Mouse (Mus musculus) erythroblast, embryonic 14.5 days (primary cell): ENCODE measurements around the gene Nle1. TPM values are rescaled to one million over a fixed set of nuclear protein-coding genes. Genes with fewer than 3 reads are reported as not detected.

ENCODE experiments used
- H3K27me3 ChIP-seq: 2 replicates; pipeline ENCODE4 v1.6.1; 2012; ENCODE audit warnings: inconsistent platforms; ENCODE audit not compliant: control insufficient read depth
- H3K36me3 ChIP-seq: 2 replicates; pipeline ENCODE4 v1.6.1; 2012; ENCODE audit warnings: mild to moderate bottlenecking, inconsistent platforms; ENCODE audit not compliant: control insufficient read depth
- H3K4me1 ChIP-seq: 2 replicates; pipeline ENCODE4 v1.6.1; 2012; ENCODE audit warnings: inconsistent platforms; ENCODE audit not compliant: control insufficient read depth
- H3K4me3 ChIP-seq: replicated peaks from 2 replicates; pipeline ENCODE3; 2012; ENCODE audit warnings: moderate library complexity, mild to moderate bottlenecking, inconsistent platforms
- H3K9me3 ChIP-seq: 2 replicates; pipeline ENCODE4 v1.6.1; 2012; ENCODE audit warnings: low read length, inconsistent platforms, mixed read lengths; ENCODE audit not compliant: control insufficient read depth
- GATA1 ChIP-seq: IDR thresholded peaks from 2 replicates; pipeline ENCODE4 v1.6.1; 2012; ENCODE audit warnings: low read length, inconsistent platforms, mixed read lengths
- TAL1 ChIP-seq: IDR thresholded peaks from 3 replicates; pipeline ENCODE4 v1.6.1; 2012; ENCODE audit warnings: low read length, inconsistent platforms, mixed read lengths
- polyA plus RNA-seq: library from polyadenylated mRNA; stranded (reverse); fragments of >175 nt; gene quantifications from 2 replicates; pipeline ENCODE4 v1.2.3, GENCODE M21; 2012

The Nle1 gene
- polyA plus RNA-seq, 1 experiment, result 1.0 TPM

GRCm38 (mm10) chr11:82852540-82852939, 55.7 kb downstream of the Nle1 start:
- H3K27me3 ChIP-seq, result no peaks in the 10 kb centered on the region

GRCm38 (mm10) chr11:82852115-82852514, 56.1 kb downstream of the Nle1 start:
- Histone ChIP-seq H3K4me1 (peaks cover 98% of the 10 kb centered on the region), H3K4me3 (peak overlapping the region; percentile 13), H3K36me3 (peaks cover 75% of the 10 kb centered on the region), H3K27me3 (no peaks in the 10 kb centered on the region), H3K9me3 (no peaks in the 10 kb centered on the region)
- TF ChIP-seq TAL1 (no peak), GATA1 (no peak)

More at GRCm38 (mm10) chr11:82852540-82852939, 55.7 kb downstream of the Nle1 start:
- Histone ChIP-seq H3K4me3 (no peak overlapping the region), H3K4me1 (peaks cover 98% of the 10 kb centered on the region), H3K9me3 (no peaks in the 10 kb centered on the region), H3K36me3 (peaks cover 76% of the 10 kb centered on the region)
- no peak for TF ChIP-seq GATA1
- no peak for TF ChIP-seq TAL1

Other genes with a start within 250 kb of the Nle1 start
- 0.03 and 0.07 TPM in 2 replicates for gene Cct6b, start 144.1 kb downstream of the Nle1 start, polyA plus RNA-seq
- gene Zfp830, start 144.1 kb downstream of the Nle1 start, polyA plus RNA-seq, result 1.7 and 2.0 TPM in 2 replicates
- 0.34 TPM in 2 replicates for gene Lig3, start 127.3 kb downstream of the Nle1 start, polyA plus RNA-seq
- gene Rffl, start 37.2 kb downstream of the Nle1 start, polyA plus RNA-seq, result 4.5 and 6.4 TPM in 2 replicates
- gene Rad51d, start 17.8 kb downstream of the Nle1 start, polyA plus RNA-seq, result 0.05 and 0.19 TPM in 2 replicates
- 0.03 TPM in 1 of 2 replicates, not detected in the other for gene Fndc8, start 16.3 kb downstream of the Nle1 start, polyA plus RNA-seq
- not detected in 2 replicates for gene Unc45b, start 2.1 kb upstream of the Nle1 start, polyA plus RNA-seq
- 0.01 TPM in 1 of 2 replicates, not detected in the other for gene Slfn5, start 42.9 kb upstream of the Nle1 start, polyA plus RNA-seq
- 0.39 and 0.46 TPM in 2 replicates for gene Slfn9, start 83.4 kb upstream of the Nle1 start, polyA plus RNA-seq
- not detected in 2 replicates for gene Slfn8, start 112.4 kb upstream of the Nle1 start, polyA plus RNA-seq
- not detected in 2 replicates for gene Slfn2, start 156.7 kb upstream of the Nle1 start, polyA plus RNA-seq
- not detected in 2 replicates for gene Slfn1, start 208.4 kb upstream of the Nle1 start, polyA plus RNA-seq